Comparison of ENCODE assay signal across 9 mouse cellular contexts in genomic region chr15:85660528-85661392, GRCm38 (mm10).
DNase-seq lines count a peak whose midpoint lies in the region; ATAC-seq lines count a peak whose summit lies in the region.
"Had no signal": no experiment of that assay in that cellular context is flagged by ENCODE, and none has a peak within 500 bp of the region (broad histone marks: within the 10 kb centered on the region; RNA-seq: fewer than 3 reads in every experiment).

No protein-coding gene starts in this region.

- peaks cover 18% of the 10 kb centered on the region for H3K4me1 ChIP-seq in forebrain, embryonic 13.5 days
- peaks cover 8% of the 10 kb centered on the region for H3K4me1 ChIP-seq in forebrain, embryonic 12.5 days
- H3K4me1 ChIP-seq in brown adipose tissue, adult 24 weeks (ENCODE audit: control insufficient read depth, insufficient read depth, insufficient read length, low read length), result peaks cover 51% of the 10 kb centered on the region
- 0 out of 2 replicates have a peak, but pooled peaks cover 5% of the 10 kb centered on the region for H3K4me1 ChIP-seq in intestine, embryonic 16.5 days (ENCODE audit: control insufficient read depth, insufficient read depth, low read length)
- H3K4me1 ChIP-seq in midbrain, embryonic 14.5 days (ENCODE audit: control insufficient read depth, insufficient read depth, low read length), result peaks cover 11% of the 10 kb centered on the region; the same call in 1 of the 2 replicates

- no peak overlapping the region for H3K27ac ChIP-seq in forebrain, embryonic 13.5 days
- H3K27ac ChIP-seq in forebrain, embryonic 12.5 days, result no peak overlapping the region
- H3K27ac ChIP-seq in brown adipose tissue, adult 24 weeks (replicated peaks; ENCODE audit: low read depth, low read length), result peak overlapping the region; percentile 20; the same call in 1 of the 2 replicates
- H3K27ac ChIP-seq in intestine, embryonic 16.5 days (ENCODE audit: low read length), result no peak overlapping the region
- H3K27ac ChIP-seq in midbrain, embryonic 14.5 days (replicated peaks; ENCODE audit: low read depth, low read length), result no peak overlapping the region
- H3K27ac ChIP-seq: limb, embryonic 15.5 days had no signal

- H3K36me3 ChIP-seq in forebrain, embryonic 13.5 days (ENCODE audit: poor library complexity, severe bottlenecking), result no peaks in the 10 kb centered on the region
- H3K36me3 ChIP-seq in forebrain, embryonic 12.5 days (replicated peaks), result no peaks in the 10 kb centered on the region
- no peaks in the 10 kb centered on the region for H3K36me3 ChIP-seq in intestine, embryonic 16.5 days (ENCODE audit: control insufficient read depth, insufficient read depth, low read length)
- H3K36me3 ChIP-seq in midbrain, embryonic 14.5 days (ENCODE audit: control insufficient read depth, insufficient read depth, low read length), result no peaks in the 10 kb centered on the region

- peak; percentile 19 for DNase-seq in midbrain, embryonic 14.5 days
- no peak for DNase-seq in right cerebral cortex, postnatal 25 days
- no peak for DNase-seq in urinary bladder, postnatal 14 days (ENCODE audit: low spot score)

- 10% methylated on average over 45 of the region's 45 CpGs for WGBS in forebrain, embryonic 13.5 days
- WGBS in forebrain, embryonic 12.5 days, result 5% methylated on average over 45 of the region's 45 CpGs
- 26% methylated on average over 45 of the region's 45 CpGs for WGBS in intestine, embryonic 16.5 days
- WGBS in midbrain, embryonic 14.5 days, result 6% methylated on average over 45 of the region's 45 CpGs

- peak overlapping the region; percentile 45 for H3K9ac ChIP-seq in forebrain, embryonic 13.5 days
- no peak overlapping the region for H3K9ac ChIP-seq in forebrain, embryonic 12.5 days
- H3K9ac ChIP-seq in intestine, embryonic 16.5 days (ENCODE audit: low read depth, low read length), result no peak overlapping the region
- 0 out of 2 replicates have a peak overlapping the region, but pooled peaks have one; percentile 31 for H3K9ac ChIP-seq in midbrain, embryonic 14.5 days (replicated peaks; ENCODE audit: low read length)
- H3K9ac ChIP-seq: limb, embryonic 15.5 days had no signal

- no peak for ATAC-seq in forebrain, embryonic 13.5 days
- no peak for ATAC-seq in forebrain, embryonic 12.5 days (ENCODE audit: low FRiP score)
- ATAC-seq in intestine, embryonic 16.5 days, result no peak
- ATAC-seq in midbrain, embryonic 14.5 days (ENCODE audit: low FRiP score, low TSS enrichment), result no peak
- ATAC-seq in CD4-positive, CD25-positive, alpha-beta regulatory T cell, adult 4 months, result no peak

- H3K4me3 ChIP-seq in forebrain, embryonic 13.5 days, result 0 out of 2 replicates have a peak overlapping the region, but pooled peaks have one; percentile 7
- no peak overlapping the region for H3K4me3 ChIP-seq in forebrain, embryonic 12.5 days (replicated peaks)
- H3K4me3 ChIP-seq in brown adipose tissue, adult 24 weeks (ENCODE audit: insufficient read depth, low read depth, low read length), result no peak overlapping the region
- no peak overlapping the region for H3K4me3 ChIP-seq in intestine, embryonic 16.5 days (ENCODE audit: low read length)
- H3K4me3 ChIP-seq in midbrain, embryonic 14.5 days (replicated peaks; ENCODE audit: low read depth, low read length), result no peak overlapping the region
- H3K4me3 ChIP-seq: limb, embryonic 15.5 days had no signal

- peak overlapping the region; percentile 29; the same call in 1 of the 2 replicates for H3K4me2 ChIP-seq in forebrain, embryonic 13.5 days
- H3K4me2 ChIP-seq in forebrain, embryonic 12.5 days, result no peak overlapping the region
- H3K4me2 ChIP-seq in intestine, embryonic 16.5 days (ENCODE audit: low read depth, low read length), result 0 out of 2 replicates have a peak overlapping the region, but pooled peaks have one; percentile 7
- peak overlapping the region; percentile 37; the same call in 1 of the 2 replicates for H3K4me2 ChIP-seq in midbrain, embryonic 14.5 days (ENCODE audit: low read length)
- H3K4me2 ChIP-seq: limb, embryonic 15.5 days had no signal

- H3K9me3 ChIP-seq in forebrain, embryonic 13.5 days (replicated peaks), result no peaks in the 10 kb centered on the region
- H3K9me3 ChIP-seq in forebrain, embryonic 12.5 days, result no peaks in the 10 kb centered on the region
- no peaks in the 10 kb centered on the region for H3K9me3 ChIP-seq in intestine, embryonic 16.5 days (ENCODE audit: control insufficient read depth, low read length)
- no peaks in the 10 kb centered on the region for H3K9me3 ChIP-seq in midbrain, embryonic 14.5 days (ENCODE audit: control insufficient read depth, low read length)
- H3K9me3 ChIP-seq: limb, embryonic 15.5 days had no signal

- peaks cover 92% of the 10 kb centered on the region for H3K27me3 ChIP-seq in forebrain, embryonic 13.5 days
- H3K27me3 ChIP-seq in forebrain, embryonic 12.5 days, result peaks cover 91% of the 10 kb centered on the region
- H3K27me3 ChIP-seq in intestine, embryonic 16.5 days (replicated peaks; ENCODE audit: control insufficient read depth, insufficient read depth, low read length), result peaks cover 5% of the 10 kb centered on the region; the same call in 1 of the 2 replicates
- peaks cover 84% of the 10 kb centered on the region for H3K27me3 ChIP-seq in midbrain, embryonic 14.5 days (ENCODE audit: control insufficient read depth, insufficient read depth, low read length)

Comparison
In these comparisons a context has a peak if more than half of its experiments do, and no peak if none do; other contexts are left out.
1. H3K9ac ChIP-seq: peak in forebrain, embryonic 13.5 days (single experiment) and midbrain, embryonic 14.5 days (single experiment); none in forebrain, embryonic 12.5 days (single experiment) and intestine, embryonic 16.5 days (single experiment).